Mouse (Mus musculus) C2C12 (cell line): ENCODE results near the gene Cldn34b3. TPM values are rescaled to one million over a fixed set of nuclear protein-coding genes. Genes with fewer than 3 reads are reported as not detected.
"Not testable (repeated sequence)": the region's sequence is repeated elsewhere in the genome, so short reads cannot be mapped to it uniquely, and the experiment has no call there.

ENCODE experiments used
- H3K27me3 ChIP-seq: one replicate; pipeline ENCODE4 v1.6.1; 2011; ENCODE audit not compliant: control insufficient read depth, insufficient read depth, insufficient read length
- H3K36me3 ChIP-seq: one replicate; pipeline ENCODE4 v1.6.1; 2011; ENCODE audit not compliant: control insufficient read depth, insufficient read depth
- H3K4me3 ChIP-seq: one replicate; pipeline ENCODE4 v1.5.1; 2011; ENCODE audit warnings: mild to moderate bottlenecking, control low read depth; ENCODE audit not compliant: poor library complexity, insufficient read depth, severe bottlenecking
- H3K79me2 ChIP-seq: one replicate; pipeline ENCODE4 v1.6.1; 2011; ENCODE audit not compliant: control insufficient read depth, insufficient read depth
- H3K79me3 ChIP-seq: one replicate; pipeline ENCODE4 v1.6.1; 2011; ENCODE audit warnings: low read depth, control low read depth
- H3ac ChIP-seq: one replicate; pipeline ENCODE3; 2011; ENCODE audit warnings: low read depth; ENCODE audit not compliant: control insufficient read depth, insufficient read length
- long read RNA-seq, 2 experiments: library from polyadenylated mRNA; unstranded; transcript quantifications; one replicate each; pipeline ENCODE4 v2.0.0; 2019 to 2020
- polyA plus RNA-seq: library from polyadenylated mRNA; unstranded; fragments of >200 nt; fragmentation: generic; extraction: Trizol; gene quantifications from one replicate; pipeline ENCODE4 v1.2.1, GENCODE M21; 2012; ENCODE audit warnings: missing spikeins

Cldn34b3 gene
- not detected for polyA plus RNA-seq
- long read RNA-seq, experiment 1: 0 reads
- long read RNA-seq, experiment 2: 0 reads

DNA sequence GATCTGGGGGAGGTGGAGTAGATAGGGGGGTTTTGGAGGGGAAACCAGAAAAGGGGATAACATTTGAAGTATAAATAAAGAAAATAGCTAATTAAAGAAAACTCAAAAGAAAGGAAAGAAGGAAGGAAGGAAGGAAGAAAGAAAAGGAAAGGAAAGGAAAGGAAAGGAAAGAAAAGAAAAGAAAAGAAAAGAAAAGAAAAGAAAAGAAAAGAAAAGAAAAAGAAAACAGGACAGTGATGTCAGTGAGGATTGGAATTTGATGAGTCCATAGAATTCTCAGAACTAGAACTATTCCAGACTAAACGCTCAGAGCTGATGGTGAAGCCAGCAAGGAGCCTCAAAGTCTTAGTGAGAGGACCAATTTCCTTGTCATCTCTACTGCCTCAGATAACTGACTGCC, at the start of gene Cldn34b3:
Cldn34b3 (plus strand) TSS at position 301 of the 400 bp plus-strand sequence.
- not testable (repeated sequence) for H3K4me3 ChIP-seq, H3K79me3 ChIP-seq, H3K27me3 ChIP-seq, H3K36me3 ChIP-seq, H3K79me2 ChIP-seq, H3ac ChIP-seq

Other genes starting within 250 kb of the Cldn34b3 start
- gene Cldn34b4, start 129.0 kb downstream of the Cldn34b3 start, polyA plus RNA-seq: not detected